Mouse (Mus musculus): ENCODE data around the gene Ift80.
A peak's percentile ranks its signal among the peaks of the same experiment; 100 is the strongest.

DNA sequence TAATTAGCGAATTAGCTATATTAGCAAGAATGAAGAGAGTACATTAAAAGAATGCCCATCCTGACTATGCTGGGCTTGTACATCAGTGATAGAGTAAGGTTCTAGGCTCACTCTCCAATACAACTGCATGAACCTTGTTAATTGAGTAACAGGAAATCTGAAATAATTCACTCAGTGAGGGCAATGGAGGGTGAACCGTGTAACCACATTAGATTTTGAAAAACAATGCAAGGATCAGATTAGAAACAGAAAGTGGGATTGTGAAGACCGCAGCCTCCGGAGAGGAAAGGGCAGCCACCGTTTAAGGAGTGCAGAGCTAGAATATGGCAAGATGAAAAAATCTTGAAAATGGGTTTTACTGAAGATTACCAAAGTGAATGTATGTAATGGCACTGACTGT is 36.9 kb upstream of the Ift80 start:
- TF ChIP-seq SMC3 (IDR thresholded peaks at IDR 0.05; ENCODE audit: low read depth, low read length) (no peak), POLR2A (IDR thresholded peaks at IDR 0.05; ENCODE audit: low read depth, low read length) (no peak), CTCF (conservative IDR thresholded peaks at IDR 0.05 in 1 of 2, IDR thresholded peaks at IDR 0.05 in 1 of 2; ENCODE audit: low read depth in 2 of 2, low read length in 2 of 2) (no peak), USF1 (IDR thresholded peaks at IDR 0.05; ENCODE audit: low read depth, low read length) (no peak), TBP (conservative IDR thresholded peaks at IDR 0.05; ENCODE audit: low read depth, low read length) (no peak), JUND (conservative IDR thresholded peaks at IDR 0.05; ENCODE audit: low read depth, low read length) (no peak), ZMIZ1 (IDR thresholded peaks at IDR 0.05; ENCODE audit: low read depth, low read length) (no peak), MEF2A (IDR thresholded peaks at IDR 0.05; ENCODE audit: borderline replicate concordance, low read depth, low read length) (0 out of 2 replicates have a peak, but pooled peaks have one; percentile 9), HCFC1 (IDR thresholded peaks at IDR 0.05; ENCODE audit: low read depth, low read length) (no peak), E2F4 (IDR thresholded peaks at IDR 0.05; ENCODE audit: insufficient replicate concordance, low read depth, low read length) (no peak), SIN3A (IDR thresholded peaks at IDR 0.05; ENCODE audit: low read length) (no peak), TCF12 (IDR thresholded peaks at IDR 0.05; ENCODE audit: low read depth, low read length) (no peak), POLR2AphosphoS2 (IDR thresholded peaks at IDR 0.05; ENCODE audit: low read depth, low read length) (no peak), GABPA (IDR thresholded peaks at IDR 0.05; ENCODE audit: insufficient replicate concordance, low read depth, low read length) (no peak)
